Mouse (Mus musculus) neural tube, embryonic 11.5 days (tissue): Measurements from ENCODE around the gene Uqcr11. TPM values are rescaled to one million over a fixed set of nuclear protein-coding genes. Genes with fewer than 3 reads are reported as not detected.

ENCODE experiments used
- microRNA-seq: library from miRNA; unstranded; fragments of <30 nt; microRNA quantifications from one replicate; pipeline ENCODE4, GENCODE M21; 2016
- polyA plus RNA-seq: library from polyadenylated mRNA; unstranded; fragments of >200 nt; fragmentation: Nextera tagmentation; extraction: Ambion mirVana; gene quantifications from 2 replicates; pipeline ENCODE4 v1.2.1, GENCODE M21; 2014

Uqcr11 gene
- polyA plus RNA-seq, 1 experiment from 2014 or later = 521 TPM

Small RNA genes within 50 kb of the gene (microRNA-seq; reads per million reads assigned to microRNA genes)
- not detected for gene Gm22721

Other genes with a start within 250 kb of the Uqcr11 start
- gene Cirbp, start 240.8 kb downstream of the Uqcr11 start, polyA plus RNA-seq = 84.0 and 85.1 TPM in 2 replicates
- 8.8 and 10.8 TPM in 2 replicates for gene 1600002K03Rik, start 233.9 kb downstream of the Uqcr11 start, polyA plus RNA-seq
- 36.2 and 38.9 TPM in 2 replicates for gene Efna2, start 227.3 kb downstream of the Uqcr11 start, polyA plus RNA-seq
- gene Mum1, start 180.4 kb downstream of the Uqcr11 start, polyA plus RNA-seq = 59.6 and 61.8 TPM in 2 replicates
- 247 and 261 TPM in 2 replicates for gene Ndufs7, start 157.7 kb downstream of the Uqcr11 start, polyA plus RNA-seq
- 35.1 and 37.7 TPM in 2 replicates for gene Gamt, start 145.8 kb downstream of the Uqcr11 start, polyA plus RNA-seq
- gene Dazap1, start 145.3 kb downstream of the Uqcr11 start, polyA plus RNA-seq = 49.8 and 51.9 TPM in 2 replicates
- gene Rps15, start 114.4 kb downstream of the Uqcr11 start, polyA plus RNA-seq = 857 and 860 TPM in 2 replicates
- 81.4 and 81.7 TPM in 2 replicates for gene Apc2, start 110.9 kb downstream of the Uqcr11 start, polyA plus RNA-seq
- 37.3 and 40.5 TPM in 2 replicates for gene 2310011J03Rik, start 86.3 kb downstream of the Uqcr11 start, polyA plus RNA-seq
- gene Pcsk4, start 77.3 kb downstream of the Uqcr11 start, polyA plus RNA-seq = 2.0 and 2.4 TPM in 2 replicates
- gene Reep6, start 76.9 kb downstream of the Uqcr11 start, polyA plus RNA-seq = 4.2 and 5.5 TPM in 2 replicates
- 0.17 and 0.27 TPM in 2 replicates for gene Adamtsl5, start 58.4 kb downstream of the Uqcr11 start, polyA plus RNA-seq
- gene Plk5, start 50.4 kb downstream of the Uqcr11 start, polyA plus RNA-seq = 0.17 TPM in 1 of 2 replicates, not detected in the other
- gene Mex3d, start 19.2 kb downstream of the Uqcr11 start, polyA plus RNA-seq = 12.6 and 15.5 TPM in 2 replicates
- 262 and 271 TPM in 2 replicates for gene Mbd3, start 7.3 kb downstream of the Uqcr11 start, polyA plus RNA-seq
- 177 and 178 TPM in 2 replicates for gene Tcf3, start 26.8 kb upstream of the Uqcr11 start, polyA plus RNA-seq
- 1.3 and 1.4 TPM in 2 replicates for gene Onecut3, start 88.0 kb upstream of the Uqcr11 start, polyA plus RNA-seq
- gene Atp8b3, start 132.3 kb upstream of the Uqcr11 start, polyA plus RNA-seq = 0.84 and 0.96 TPM in 2 replicates
- 30.7 and 31.4 TPM in 2 replicates for gene Rexo1, start 154.7 kb upstream of the Uqcr11 start, polyA plus RNA-seq
- gene Klf16, start 170.5 kb upstream of the Uqcr11 start, polyA plus RNA-seq = 4.5 and 5.5 TPM in 2 replicates
- 119 and 120 TPM in 2 replicates for gene Abhd17a, start 183.5 kb upstream of the Uqcr11 start, polyA plus RNA-seq
- 72.1 and 77.7 TPM in 2 replicates for gene Scamp4, start 196.0 kb upstream of the Uqcr11 start, polyA plus RNA-seq
- 8.0 and 10.9 TPM in 2 replicates for gene Adat3, start 196.1 kb upstream of the Uqcr11 start, polyA plus RNA-seq
- 2.4 and 3.1 TPM in 2 replicates for gene Gm49322, start 199.2 kb upstream of the Uqcr11 start, polyA plus RNA-seq
- gene Csnk1g2, start 216.0 kb upstream of the Uqcr11 start, polyA plus RNA-seq = 117 TPM in 2 replicates